Mouse (Mus musculus) cortical plate, adult 2 months (tissue): ENCODE data around the gene Gria2.

Source experiments
- CTCF ChIP-seq: fragments of 200-500 bp; IDR thresholded peaks from 2 replicates; pipeline ENCODE4 v1.5.1; 2011; ENCODE audit warnings: mild to moderate bottlenecking, control low read depth, low read length; ENCODE audit not compliant: insufficient read depth; ENCODE audit errors: extremely low read depth
- POLR2A ChIP-seq: fragments of 200-500 bp; IDR thresholded peaks from 2 replicates; pipeline ENCODE4 v1.6.1; 2011; ENCODE audit warnings: mild to moderate bottlenecking, low read length, control low read depth; ENCODE audit not compliant: insufficient read depth; ENCODE audit errors: extremely low read depth

GRCm38 (mm10) chr3:80812237-80812636, 9.6 kb upstream of the Gria2 start:
- TF ChIP-seq CTCF (no peak), POLR2A (no peak)
